Mouse (Mus musculus) embryonic fibroblast, embryonic 13.5 days (primary cell): ENCODE measurements around the gene Frem2.

Experiments
- CTCF ChIP-seq: IDR thresholded peaks from 2 replicates; pipeline ENCODE4 v1.5.1; 2011; ENCODE audit warnings: mild to moderate bottlenecking, control low read depth, low read length, moderate library complexity, borderline replicate concordance; ENCODE audit not compliant: insufficient read depth
- POLR2A ChIP-seq: IDR thresholded peaks from 2 replicates; pipeline ENCODE4 v1.6.1; 2011; ENCODE audit warnings: low read depth, mild to moderate bottlenecking, control low read depth, low read length, moderate library complexity

- TF ChIP-seq POLR2A (no peak), CTCF (no peak)
Observed at GRCm38 (mm10) chr3:53559056-53559455, 98.1 kb downstream of the Frem2 start.
